Mouse (Mus musculus) forebrain, postnatal 0 days (tissue): ENCODE results near the gene Colgalt1. TPM values are rescaled to one million over a fixed set of nuclear protein-coding genes. Genes with fewer than 3 reads are reported as not detected.
A peak's percentile ranks its signal among the peaks of the same experiment; 100 is the strongest.

ENCODE experiments used
- ATAC-seq: fragments of 200-750 bp; cut with Nextera tagmentation; 2 replicates; pipeline ENCODE4 v1.8.0; 2017; ENCODE audit warnings: mild to moderate bottlenecking, moderate library complexity
- DNase-seq: peaks from one replicate; pipeline ENCODE4 v3.0.0-alpha.2; 2015
- H3K27ac ChIP-seq: fragments of 300-500 bp; sonication (generic); 2 replicates; pipeline ENCODE4 v1.5.1; 2014; ENCODE audit warnings: low read depth, mild to moderate bottlenecking, antibody characterized with exemption, low read length, moderate library complexity, mixed read lengths
- H3K27me3 ChIP-seq: fragments of 300-500 bp; sonication (generic); 2 replicates; pipeline ENCODE4 v1.6.1; 2014; ENCODE audit warnings: mild to moderate bottlenecking, low read length, mixed read lengths; ENCODE audit not compliant: insufficient read depth
- H3K36me3 ChIP-seq: fragments of 300-500 bp; sonication (generic); 2 replicates; pipeline ENCODE4 v1.6.1; 2014; ENCODE audit warnings: mild to moderate bottlenecking, moderate library complexity; ENCODE audit not compliant: insufficient read depth
- H3K4me1 ChIP-seq: fragments of 300-500 bp; sonication (generic); 2 replicates; pipeline ENCODE4 v1.6.1; 2014; ENCODE audit warnings: antibody characterized with exemption; ENCODE audit not compliant: insufficient read depth
- H3K4me2 ChIP-seq: fragments of 300-500 bp; sonication (generic); 2 replicates; pipeline ENCODE4 v1.6.1; 2014; ENCODE audit warnings: low read depth, mild to moderate bottlenecking, moderate library complexity
- H3K4me3 ChIP-seq: fragments of 300-500 bp; sonication (generic); 2 replicates; pipeline ENCODE4 v1.5.1; 2014; ENCODE audit warnings: low read depth, low read length, mixed read lengths
- H3K9ac ChIP-seq: fragments of 300-500 bp; sonication (generic); 2 replicates; pipeline ENCODE4 v1.6.1; 2014; ENCODE audit warnings: mild to moderate bottlenecking
- H3K9me3 ChIP-seq: fragments of 300-500 bp; sonication (generic); 2 replicates; pipeline ENCODE4 v1.6.1; 2016; ENCODE audit warnings: low read length
- CTCF ChIP-seq: sonication (generic); IDR thresholded peaks from 2 replicates; pipeline ENCODE4 v1.5.1; 2016; ENCODE audit warnings: antibody characterized with exemption, control low read depth, low read depth
- WGBS: fragments of 180-500 bp; shearing (Covaris S2); extraction: QIAGEN DNeasy Blood & Tissue Kit; methylation state at CpG from one replicate; pipeline ENCODE4 v1.1.7; 2014; 5-methylcytosine and 5-hydroxymethylcytosine counted together
- polyA plus RNA-seq: library from polyadenylated mRNA; unstranded; fragments of >200 nt; fragmentation: Nextera tagmentation; extraction: Ambion mirVana; gene quantifications from 2 replicates; pipeline ENCODE4 v1.2.1, GENCODE M21; 2015
- total RNA-seq: library from RNA; depleted of rRNA; stranded (reverse); fragments of >200 nt; gene quantifications from 2 replicates; pipeline ENCODE4 v1.2.3, GENCODE M21; 2014

The Colgalt1 gene
- total and polyA plus RNA-seq, 2 experiments from 2014 or later: 58.4 to 84.3 TPM

DNA sequence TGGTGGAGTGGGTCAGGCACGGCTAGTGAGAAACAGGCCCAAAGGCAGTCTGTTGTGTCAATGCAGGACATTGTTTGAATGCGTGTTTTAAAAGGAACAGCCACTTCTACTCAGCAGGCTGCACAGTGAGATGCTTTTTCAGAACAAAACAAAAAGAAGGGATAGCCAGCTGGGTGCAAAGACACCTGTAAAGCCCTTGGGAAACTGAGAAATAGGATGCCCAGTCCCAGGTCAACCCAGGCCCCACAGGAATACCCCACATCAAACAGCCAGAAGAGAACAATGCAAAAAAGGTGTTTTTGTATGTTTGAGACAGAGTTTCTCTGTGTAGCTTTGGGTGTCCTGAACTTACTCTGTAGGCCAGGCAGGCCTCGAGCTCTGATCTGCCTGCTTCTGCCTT lies 22.0 kb upstream of the Colgalt1 start:
- ATAC-seq (no peak), DNase-seq (no peak)
- Histone ChIP-seq H3K4me2 (no peak overlapping the region), H3K4me1 (peaks cover 10% of the 10 kb centered on the region), H3K36me3 (peaks cover 28% of the 10 kb centered on the region), H3K4me3 (no peak overlapping the region), H3K27me3 (no peaks in the 10 kb centered on the region), H3K27ac (no peak overlapping the region), H3K9me3 (no peaks in the 10 kb centered on the region), H3K9ac (no peak overlapping the region)
- 79% methylated on average over 3 of the region's 3 CpGs for WGBS
- TF ChIP-seq CTCF: no peak

DNA sequence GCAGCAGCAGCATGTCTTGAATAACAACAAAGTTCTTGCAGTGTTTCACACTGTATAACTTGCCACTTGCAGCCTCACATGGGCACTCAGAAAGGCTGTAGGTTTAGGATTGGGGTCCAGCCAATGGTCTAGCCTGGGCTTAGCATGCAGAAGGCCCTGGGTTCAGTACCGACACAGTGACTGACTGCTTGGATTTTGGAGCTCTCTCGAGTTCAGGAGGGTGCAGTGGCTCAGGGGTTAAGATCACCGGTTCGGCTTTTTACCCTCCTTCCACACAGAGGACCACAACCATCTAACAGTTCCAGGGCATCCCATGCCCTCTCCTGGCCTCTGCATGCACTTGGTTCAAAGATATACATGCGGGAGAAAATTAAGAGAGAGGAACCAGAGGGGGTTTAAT lies 19.8 kb upstream of the Colgalt1 start:
- Histone ChIP-seq H3K27me3 (no peaks in the 10 kb centered on the region), H3K9ac (peak overlapping the region; percentile 89), H3K4me2 (peak overlapping the region; percentile 90), H3K4me1 (peaks cover 10% of the 10 kb centered on the region), H3K9me3 (no peaks in the 10 kb centered on the region), H3K27ac (no peak overlapping the region), H3K4me3 (peak overlapping the region; percentile 76), H3K36me3 (peaks cover 10% of the 10 kb centered on the region; the same call in 1 of the 2 replicates)
- ATAC-seq (no peak), DNase-seq (no peak)
- WGBS: 22% methylated on average over 5 of the region's 5 CpGs
- no peak for TF ChIP-seq CTCF

DNA sequence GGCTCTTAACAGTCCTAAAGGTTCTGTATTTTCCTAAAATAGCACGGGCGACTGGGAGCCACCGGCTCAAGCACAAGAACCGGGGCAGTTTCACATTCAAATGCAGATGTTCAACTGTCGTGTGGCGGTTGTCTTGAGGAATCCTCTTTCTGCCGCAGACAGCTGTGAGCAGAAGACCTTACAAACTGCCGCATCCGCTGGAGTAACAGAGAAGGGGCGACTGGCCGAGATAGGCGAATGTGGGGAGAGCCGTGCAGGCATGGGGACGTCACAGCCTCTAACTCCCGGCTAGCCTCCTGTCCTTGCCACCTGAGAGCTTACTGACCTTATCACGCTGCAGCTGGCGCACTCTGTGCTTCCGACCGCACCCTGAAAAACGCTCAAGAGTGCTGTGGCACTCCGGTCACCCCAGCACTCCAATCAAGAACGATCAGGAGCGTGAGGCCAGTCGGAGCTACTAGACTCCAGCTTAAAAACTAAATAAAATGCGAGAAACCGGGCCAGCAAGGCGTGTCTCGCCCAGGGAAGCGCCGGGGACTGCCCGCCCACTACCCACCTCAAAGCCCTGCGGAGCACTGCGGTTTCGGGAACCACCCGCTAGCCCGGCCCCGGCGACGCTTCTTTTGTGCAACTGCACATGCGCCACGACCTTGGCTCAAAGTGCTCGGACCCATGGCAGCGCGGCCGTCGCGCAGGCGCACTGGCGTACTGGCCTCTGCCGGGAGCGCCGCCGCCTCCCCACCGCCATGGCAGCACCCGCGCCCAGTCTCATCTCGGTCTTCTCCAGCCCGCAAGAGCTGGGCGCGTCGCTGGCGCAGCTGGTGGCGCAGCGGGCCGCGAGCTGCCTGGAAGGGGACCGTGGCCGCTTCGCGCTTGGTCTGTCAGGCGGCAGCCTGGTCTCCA lies 19.1 kb upstream of the Colgalt1 start, which contains the start of gene Pgls:
TSS of gene Pgls (plus strand) at position 706 of the 903 bp plus-strand sequence.
- Histone ChIP-seq H3K9ac (peak within 1 kb of the TSS; percentile 89), H3K4me2 (peak within 1 kb of the TSS; percentile 90), H3K27me3 (no peaks in the 10 kb centered on the region), H3K36me3 (peaks cover 7% of the 10 kb centered on the region; the same call in 1 of the 2 replicates), H3K4me1 (peaks cover 10% of the 10 kb centered on the region), H3K9me3 (no peaks in the 10 kb centered on the region), H3K27ac (peak within 1 kb of the TSS; percentile 96), H3K4me3 (peak within 1 kb of the TSS; percentile 76)
- TF ChIP-seq CTCF: no peak
- 2% methylated on average over 70 of the region's 71 CpGs for WGBS
- ATAC-seq: peak; percentile 84
- peak; percentile 95 for DNase-seq

DNA sequence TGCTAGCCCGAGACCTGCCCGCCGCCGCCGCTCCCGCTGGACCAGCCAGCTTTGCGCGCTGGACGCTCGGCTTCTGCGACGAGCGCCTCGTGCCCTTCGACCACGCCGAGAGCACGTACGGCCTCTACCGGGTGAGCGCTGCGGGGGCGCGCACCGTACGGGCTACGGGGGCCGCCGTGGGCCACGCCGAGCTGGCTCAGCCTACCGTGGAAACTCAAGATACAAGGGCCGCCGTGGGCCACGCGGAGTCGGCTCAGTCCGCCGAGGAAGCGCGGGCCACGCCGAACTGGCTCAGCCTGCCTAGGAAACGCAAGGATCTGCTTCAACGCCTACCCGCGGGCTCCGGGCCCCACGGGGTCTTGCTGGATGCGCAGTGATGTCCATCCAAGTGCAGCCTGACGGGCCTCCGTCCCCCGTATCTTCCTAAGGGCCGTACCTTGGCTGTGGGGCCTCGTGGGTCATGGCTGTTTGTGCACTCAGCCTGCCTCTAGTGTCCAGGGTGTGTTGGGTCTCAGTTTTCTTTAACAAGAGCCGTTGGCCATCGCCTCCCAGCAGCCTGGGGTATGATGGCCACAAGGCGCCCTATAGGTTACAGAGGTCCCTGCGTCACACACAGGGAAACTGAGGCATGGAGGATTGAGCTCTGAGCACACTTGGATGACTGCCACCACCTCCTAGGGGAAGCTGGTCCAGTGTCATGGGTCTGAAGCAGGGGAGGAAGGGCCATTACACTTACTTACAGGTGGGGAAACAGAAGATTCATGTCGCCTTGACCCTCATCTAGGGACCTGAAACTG lies 18.2 kb upstream of the Colgalt1 start:
- peaks cover 5% of the 10 kb centered on the region; the same call in 1 of the 2 replicates for H3K36me3 ChIP-seq
- H3K9ac ChIP-seq: peak overlapping the region; percentile 89
- peaks cover 10% of the 10 kb centered on the region for H3K4me1 ChIP-seq
- DNase-seq (no peak), ATAC-seq (peak; percentile 75)
- 5% methylated on average over 59 of the region's 60 CpGs for WGBS
- H3K4me2 ChIP-seq: peak overlapping the region; percentile 90
- no peaks in the 10 kb centered on the region for H3K27me3 ChIP-seq
- H3K27ac ChIP-seq: peak overlapping the region; percentile 96
- peak; percentile 21 for TF ChIP-seq CTCF
- H3K4me3 ChIP-seq: peak overlapping the region; percentile 76
- no peaks in the 10 kb centered on the region for H3K9me3 ChIP-seq

DNA sequence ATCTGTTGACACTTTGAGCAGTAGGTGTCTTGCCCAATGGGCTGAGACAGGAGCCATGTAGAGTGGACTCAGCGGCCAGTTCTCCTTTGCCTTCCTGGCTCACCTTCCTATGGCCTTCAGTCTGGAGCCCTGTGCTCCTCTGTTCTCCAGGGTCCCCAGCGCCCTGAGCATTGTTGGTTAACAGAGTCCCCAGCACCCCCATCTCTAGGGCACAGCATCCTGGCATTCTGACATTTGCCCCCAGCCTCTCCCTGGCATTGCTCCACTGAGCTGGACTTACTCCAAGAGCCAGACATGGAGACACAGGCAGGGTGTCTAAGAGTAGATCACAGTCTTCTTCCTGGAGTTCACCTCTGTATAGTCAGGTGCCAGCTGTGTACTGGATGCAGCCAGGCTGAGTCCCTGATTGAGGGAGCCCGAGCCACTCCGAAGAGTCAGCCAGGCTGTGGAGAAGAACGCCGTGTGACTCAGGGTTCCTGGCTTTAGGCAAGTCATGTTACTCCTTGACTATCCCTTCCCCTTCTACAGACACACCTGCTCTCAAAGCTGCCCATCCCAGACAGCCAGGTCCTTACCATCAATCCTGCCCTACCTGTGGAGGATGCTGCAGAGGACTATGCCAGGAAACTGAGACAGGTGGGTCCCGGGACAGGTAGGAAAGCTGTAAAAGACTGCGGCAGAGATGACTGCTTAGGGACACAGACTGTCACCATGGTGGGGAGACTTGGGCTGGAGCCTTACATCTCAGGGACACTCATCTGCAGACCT lies 17.1 kb upstream of the Colgalt1 start:
- Histone ChIP-seq H3K9ac (no peak overlapping the region), H3K27ac (no peak overlapping the region), H3K4me1 (peaks cover 10% of the 10 kb centered on the region), H3K4me3 (no peak overlapping the region), H3K9me3 (no peaks in the 10 kb centered on the region), H3K27me3 (no peaks in the 10 kb centered on the region), H3K4me2 (no peak overlapping the region), H3K36me3 (peaks cover 5% of the 10 kb centered on the region; the same call in 1 of the 2 replicates)
- no peak for DNase-seq
- 89% methylated on average over 8 of the region's 8 CpGs for WGBS
- no peak for ATAC-seq
- TF ChIP-seq CTCF: no peak

DNA sequence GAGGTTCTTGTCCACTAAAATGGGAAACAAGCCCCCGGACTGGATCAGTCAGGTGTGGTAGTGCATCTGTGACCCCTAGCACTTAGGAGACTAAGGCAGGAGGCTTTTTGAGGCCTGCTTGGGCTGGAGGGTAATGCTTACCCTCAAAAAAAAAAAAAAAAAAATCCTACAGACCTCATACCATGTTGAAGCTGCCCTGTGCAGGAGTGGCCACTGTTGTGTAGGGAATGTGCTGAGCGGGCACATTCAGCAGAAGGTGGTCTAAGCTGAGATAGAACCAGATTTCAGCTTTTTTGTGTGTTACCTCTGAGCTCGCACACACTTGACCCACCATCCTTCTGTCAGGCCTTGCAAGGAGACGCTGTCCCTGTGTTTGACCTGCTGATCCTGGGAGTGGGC lies 16.5 kb upstream of the Colgalt1 start:
- no peak for TF ChIP-seq CTCF
- Histone ChIP-seq H3K36me3 (peaks cover 5% of the 10 kb centered on the region; the same call in 1 of the 2 replicates), H3K4me1 (peaks cover 10% of the 10 kb centered on the region), H3K27ac (no peak overlapping the region), H3K4me2 (no peak overlapping the region), H3K27me3 (no peaks in the 10 kb centered on the region), H3K4me3 (no peak overlapping the region), H3K9me3 (no peaks in the 10 kb centered on the region), H3K9ac (no peak overlapping the region)
- no peak for DNase-seq
- ATAC-seq: no peak
- 94% methylated on average over 4 of the region's 4 CpGs for WGBS
